Mouse (Mus musculus) CH12.LX (cell line): ENCODE data around the gene Ank3. TPM values are rescaled to one million over a fixed set of nuclear protein-coding genes. Genes with fewer than 3 reads are reported as not detected.

Experiments used
- DNase-seq: peaks from one replicate; pipeline ENCODE4 v3.0.0-alpha.2; 2013; ENCODE audit errors: extremely low read depth
- H3K27ac ChIP-seq: 2 replicates; pipeline ENCODE4 v1.5.1; 2012; ENCODE audit warnings: low read depth, mild to moderate bottlenecking, control low read depth, moderate library complexity; ENCODE audit not compliant: insufficient read depth
- H3K27me3 ChIP-seq: replicated peaks from 2 replicates; pipeline ENCODE3; 2012; ENCODE audit warnings: inconsistent platforms
- H3K36me3 ChIP-seq, 2 experiments: replicated peaks in 1 of 2; 2 replicates each; pipeline versions ENCODE3 to v1.6.1; 2012; ENCODE audit warnings: inconsistent platforms in 1 of 2, low read length in 1 of 2, mild to moderate bottlenecking in 1 of 2, mixed read lengths in 1 of 2, moderate library complexity in 1 of 2; ENCODE audit not compliant: control insufficient read depth in 1 of 2, insufficient read depth in 1 of 2
- H3K4me1 ChIP-seq, 2 experiments: 2 replicates each; pipeline ENCODE4 v1.6.1; 2012; ENCODE audit warnings: inconsistent platforms in 1 of 2, moderate library complexity in 1 of 2; ENCODE audit not compliant: insufficient read depth in 2 of 2, control insufficient read depth in 1 of 2
- H3K4me2 ChIP-seq: 2 replicates; pipeline ENCODE4 v1.6.1; 2012; ENCODE audit warnings: low read depth, mild to moderate bottlenecking, control low read depth; ENCODE audit not compliant: poor library complexity, insufficient read depth, severe bottlenecking
- H3K4me3 ChIP-seq, 3 experiments: fragments of 150-350 bp in 1 of 3; sonication (generic) in 1 of 3; replicated peaks in 1 of 3; 2 replicates each; pipeline versions ENCODE3 to v1.5.1; 2011 to 2012; ENCODE audit warnings: low read depth in 2 of 3, low read length in 2 of 3, mild to moderate bottlenecking in 2 of 3, moderate library complexity in 2 of 3, control low read depth in 1 of 3, improper control_type of control experiment in 1 of 3, inconsistent platforms in 1 of 3, mixed read lengths in 1 of 3; ENCODE audit not compliant: poor library complexity in 1 of 3
- H3K79me2 ChIP-seq: replicated peaks from 2 replicates; pipeline ENCODE4 v1.6.1; 2012; ENCODE audit warnings: mild to moderate bottlenecking, moderate library complexity; ENCODE audit not compliant: control insufficient read depth, poor library complexity, insufficient read depth, severe bottlenecking; ENCODE audit errors: extremely low read depth
- H3K9ac ChIP-seq: 2 replicates; pipeline ENCODE4 v1.6.1; 2012; ENCODE audit warnings: low read depth, mild to moderate bottlenecking, control low read depth, moderate library complexity; ENCODE audit not compliant: insufficient read depth
- H3K9me3 ChIP-seq: replicated peaks from 2 replicates; pipeline ENCODE3; 2012; ENCODE audit warnings: low read length, inconsistent platforms, mixed read lengths
- BHLHE40 ChIP-seq: IDR thresholded peaks from 2 replicates; pipeline ENCODE4 v1.6.1; 2011; ENCODE audit warnings: mild to moderate bottlenecking, low read depth, low read length, improper control_type of control experiment
- E2F4 ChIP-seq: IDR thresholded peaks from 2 replicates; pipeline ENCODE4 v1.6.1; 2011; ENCODE audit warnings: low read depth, low read length, improper control_type of control experiment; ENCODE audit not compliant: insufficient replicate concordance
- ELF1 ChIP-seq: IDR thresholded peaks from 2 replicates; pipeline ENCODE4 v1.6.1; 2014; ENCODE audit warnings: low read depth, mild to moderate bottlenecking, inconsistent platforms, low read length, improper control_type of control experiment
- EP300 ChIP-seq: IDR thresholded peaks from 2 replicates; pipeline ENCODE4 v1.6.1; 2011; ENCODE audit warnings: low read length, improper control_type of control experiment
- ETS1 ChIP-seq: conservative IDR thresholded peaks from 2 replicates; pipeline ENCODE4 v1.6.1; 2012; ENCODE audit warnings: low read depth, mild to moderate bottlenecking, inconsistent platforms, low read length, improper control_type of control experiment, moderate library complexity
- HCFC1 ChIP-seq: IDR thresholded peaks from 2 replicates; pipeline ENCODE4 v1.6.1; 2012; ENCODE audit warnings: low read depth, mild to moderate bottlenecking, inconsistent platforms, low read length, improper control_type of control experiment
- IRF4 ChIP-seq: IDR thresholded peaks from 2 replicates; pipeline ENCODE4 v1.6.1; 2014; ENCODE audit warnings: low read depth, mild to moderate bottlenecking, inconsistent platforms, low read length, improper control_type of control experiment
- MAX ChIP-seq: IDR thresholded peaks from 2 replicates; pipeline ENCODE4 v1.6.1; 2011; ENCODE audit warnings: low read length, improper control_type of control experiment
- MAZ ChIP-seq: IDR thresholded peaks from 2 replicates; pipeline ENCODE4 v1.6.1; 2012; ENCODE audit warnings: low read depth, mild to moderate bottlenecking, inconsistent platforms, low read length, improper control_type of control experiment, moderate library complexity
- MEF2A ChIP-seq: IDR thresholded peaks from 2 replicates; pipeline ENCODE4 v1.6.1; 2014; ENCODE audit warnings: low read depth, mild to moderate bottlenecking, inconsistent platforms, low read length, improper control_type of control experiment, borderline replicate concordance
- MYC ChIP-seq: IDR thresholded peaks from 2 replicates; pipeline ENCODE4 v1.6.1; 2011; ENCODE audit warnings: low read depth, mild to moderate bottlenecking, improper control_type of control experiment, low read length
- NELFE ChIP-seq: IDR thresholded peaks from 2 replicates; pipeline ENCODE4 v1.6.1; 2011; ENCODE audit warnings: low read depth, low read length, improper control_type of control experiment
- NRF1 ChIP-seq: IDR thresholded peaks from 2 replicates; pipeline ENCODE4 v1.6.1; 2014; ENCODE audit warnings: low read depth, mild to moderate bottlenecking, inconsistent platforms, low read length, improper control_type of control experiment, moderate library complexity
- RAD21 ChIP-seq: IDR thresholded peaks from 2 replicates; pipeline ENCODE4 v1.6.1; 2011; ENCODE audit warnings: low read depth, mild to moderate bottlenecking, low read length, improper control_type of control experiment, moderate library complexity
- SIN3A ChIP-seq: IDR thresholded peaks from 2 replicates; pipeline ENCODE4 v1.6.1; 2012; ENCODE audit warnings: low read length, improper control_type of control experiment, inconsistent platforms
- TBP ChIP-seq: conservative IDR thresholded peaks from 2 replicates; pipeline ENCODE4 v1.6.1; 2011; ENCODE audit warnings: low read depth, low read length, improper control_type of control experiment
- TCF12 ChIP-seq: IDR thresholded peaks from 2 replicates; pipeline ENCODE4 v1.6.1; 2014; ENCODE audit warnings: low read depth, mild to moderate bottlenecking, inconsistent platforms, low read length, improper control_type of control experiment
- USF2 ChIP-seq: conservative IDR thresholded peaks from 2 replicates; pipeline ENCODE4 v1.6.1; 2011; ENCODE audit warnings: low read depth, low read length, improper control_type of control experiment
- ZC3H11A ChIP-seq: IDR thresholded peaks from 2 replicates; pipeline ENCODE4 v1.6.1; 2012; ENCODE audit warnings: low read depth, mild to moderate bottlenecking, inconsistent platforms, low read length, improper control_type of control experiment
- ZNF384 ChIP-seq: IDR thresholded peaks from 2 replicates; pipeline ENCODE4 v1.6.1; 2012; ENCODE audit warnings: low read depth, low read length, improper control_type of control experiment, inconsistent platforms
- dilution Hi-C: fragments of 300-500 bp; cut with MboI; formaldehyde crosslinking; loops from 2 replicates; pipeline ENCODE4 v1.14.3; 2020; ENCODE audit warnings: low sequenced_read_pairs; ENCODE audit not compliant: extremely low pct_unique_long_range_greater_than_20kb, extremely low pct_ligation_motif_present
- in situ Hi-C: fragments of 300-500 bp; cut with MboI; formaldehyde crosslinking; loops from 3 replicates; pipeline ENCODE4 v1.14.3; 2019; ENCODE audit warnings: low sequenced_read_pairs, low pct_ligation_motif_present, low pct_unique_long_range_greater_than_20kb, mixed read lengths
- polyA plus RNA-seq: library from polyadenylated mRNA; unstranded; fragments of >175 nt; gene quantifications from 2 replicates; pipeline ENCODE4 v1.2.1, GENCODE M21; 2012; ENCODE audit warnings: low read depth; ENCODE audit not compliant: insufficient read length
- total RNA-seq, 2 experiments: library from RNA; depleted of rRNA; stranded (reverse); fragments of 300-350 nt in 1 of 2; fragments of >200 nt in 1 of 2; gene quantifications; 2 replicates each; pipeline ENCODE4 v1.2.3; 2012 to 2014

Ank3 gene
- total and polyA plus RNA-seq, 3 experiments, result 4.7 to 8.3 (median 6.2) TPM

- Histone ChIP-seq H3K27me3 (no peaks in the 10 kb centered on the region), H3K79me2 (no peaks in the 10 kb centered on the region), H3K36me3 (peaks cover 0 to 12% of the 10 kb centered on the region in 2 experiments), H3K27ac (no peak overlapping the region), H3K9ac (no peak overlapping the region), H3K9me3 (no peaks in the 10 kb centered on the region), H3K4me1 (peaks cover 2 to 53% of the 10 kb centered on the region in 2 experiments; a peak in 3 of 4 replicates), H3K4me2 (no peak overlapping the region), H3K4me3 (no peak overlapping the region)
- in situ Hi-C loops, result loop anchor here (5.0 kb wide), 1 partner anchor 33 kb away; no protein-coding TSS in a partner anchor
- dilution Hi-C loops, result no loop called here
- DNase-seq, result peak; percentile 67
- TF ChIP-seq MEF2A (peak; percentile 98), TCF12 (0 out of 2 replicates have a peak, but pooled peaks have one; percentile 15), ELF1 (no peak), RAD21 (no peak), ZC3H11A (no peak), NELFE (no peak), ETS1 (peak; percentile 51; the same call in 1 of the 2 replicates), MAX (0 out of 2 replicates have a peak, but pooled peaks have one; percentile 16), BHLHE40 (peak; percentile 51), MAZ (no peak), TBP (no peak), IRF4 (peak; percentile 28; the same call in 1 of the 2 replicates), ZNF384 (no peak), SIN3A (0 out of 2 replicates have a peak, but pooled peaks have one; percentile 33), EP300 (0 out of 2 replicates have a peak, but pooled peaks have one; percentile 40)
Measured at GRCm38 (mm10) chr10:69565052-69565451, 166.5 kb downstream of the Ank3 start.

DNA sequence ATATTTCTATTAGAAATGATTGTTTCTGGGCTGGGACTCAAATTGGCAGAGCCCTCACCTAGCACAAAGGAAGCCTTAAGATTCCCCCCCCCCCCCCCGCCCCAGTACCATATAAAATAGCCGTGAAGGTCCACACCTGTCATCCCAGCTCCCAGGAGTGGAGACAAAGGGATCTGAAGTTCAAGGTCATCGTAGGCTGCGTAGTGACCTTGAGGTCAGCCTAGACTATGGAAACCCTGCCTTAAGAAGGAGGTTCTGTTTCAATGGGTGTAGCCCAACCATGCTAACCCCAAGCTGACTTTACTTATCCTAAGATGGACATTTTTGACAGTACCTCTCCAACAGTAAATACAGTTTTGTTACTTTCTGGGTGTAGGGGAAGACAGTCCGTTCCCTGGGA is 170.4 kb downstream of the Ank3 start:
- in situ Hi-C loops, result loop anchor here (5.0 kb wide), 1 partner anchor 37 kb away; no protein-coding TSS in a partner anchor
- no peaks in the 10 kb centered on the region for H3K79me2 ChIP-seq

More for the DNA sequence above, 170.4 kb downstream of the Ank3 start:
- no peaks in the 10 kb centered on the region for H3K27me3 ChIP-seq
- DNase-seq, result no peak
- TF ChIP-seq ELF1 (no peak), HCFC1 (no peak), USF2 (no peak), E2F4 (no peak), MYC (no peak), NRF1 (no peak)
- H3K27ac ChIP-seq, result no peak overlapping the region
- no peak overlapping the region for H3K4me3 ChIP-seq
- H3K36me3 ChIP-seq, result peaks cover 0 to 9% of the 10 kb centered on the region in 2 experiments
- H3K4me1 ChIP-seq, result peaks cover 5 to 69% of the 10 kb centered on the region in 2 experiments; a peak in 3 of 4 replicates
- H3K9ac ChIP-seq, result no peak overlapping the region
- dilution Hi-C loops, result no loop called here
- no peaks in the 10 kb centered on the region for H3K9me3 ChIP-seq
- H3K4me2 ChIP-seq, result no peak overlapping the region
